Mouse (Mus musculus): ENCODE results near the gene Gm21973. TPM values are rescaled to one million over a fixed set of nuclear protein-coding genes. Genes with fewer than 3 reads are reported as not detected.

The Gm21973 gene
- polyA plus RNA-seq (2014; fragmentation: Nextera tagmentation; extraction: Ambion mirVana), result not detected in 2 replicates

GRCm38 (mm10) chr15:10325080-10325479, at the start of gene Gm21973:
Gm21973 (plus strand) TSS chr15:10325380.
- DNase-seq (ENCODE audit: low spot score) (no peak), ATAC-seq (ENCODE audit: low read depth) (no peak)
- no peak within 1 kb of the TSS for H3K27ac ChIP-seq (replicated peaks; ENCODE audit: low read depth, low read length)
- H3K36me3 ChIP-seq (ENCODE audit: control insufficient read depth, insufficient read depth, low read length), result no peaks in the 10 kb centered on the region
- no peaks in the 10 kb centered on the region for H3K4me1 ChIP-seq (ENCODE audit: control insufficient read depth, insufficient read depth, low read length)
- no peak within 1 kb of the TSS for H3K4me2 ChIP-seq (ENCODE audit: low read depth, low read length)
- 94% methylated on average over 2 of the region's 2 CpGs for WGBS
- H3K4me3 ChIP-seq (ENCODE audit: low read depth, low read length), result no peak within 1 kb of the TSS
- 0 out of 2 replicates have a peak, but pooled peaks cover 3% of the 10 kb centered on the region for H3K9me3 ChIP-seq (ENCODE audit: control insufficient read depth, low read length)
- H3K27me3 ChIP-seq (replicated peaks; ENCODE audit: control insufficient read depth, insufficient read depth, low read length), result no peaks in the 10 kb centered on the region
- H3K9ac ChIP-seq (ENCODE audit: low read depth, low read length), result no peak within 1 kb of the TSS

- H3K4me2 ChIP-seq (ENCODE audit: low read depth, low read length), result no peak overlapping the region
These were observed 48.8 kb upstream of the Gm21973 start for GRCm38 (mm10) chr15:10276386-10276785.

GRCm38 (mm10) chr15:10277461-10277860, 47.7 kb upstream of the Gm21973 start:
- no peak overlapping the region for H3K9ac ChIP-seq (ENCODE audit: low read depth, low read length)
- 75% methylated on average over 4 of the region's 4 CpGs for WGBS
- no peak overlapping the region for H3K27ac ChIP-seq (replicated peaks; ENCODE audit: low read depth, low read length)
- no peak overlapping the region for H3K4me3 ChIP-seq (ENCODE audit: low read depth, low read length)
- no peaks in the 10 kb centered on the region for H3K36me3 ChIP-seq (ENCODE audit: control insufficient read depth, insufficient read depth, low read length)
- DNase-seq (ENCODE audit: low spot score) (no peak), ATAC-seq (ENCODE audit: low read depth) (no peak)
- H3K27me3 ChIP-seq (replicated peaks; ENCODE audit: control insufficient read depth, insufficient read depth, low read length), result no peaks in the 10 kb centered on the region
- no peak overlapping the region for H3K4me2 ChIP-seq (ENCODE audit: low read depth, low read length)
- H3K4me1 ChIP-seq (ENCODE audit: control insufficient read depth, insufficient read depth, low read length), result no peaks in the 10 kb centered on the region
- H3K9me3 ChIP-seq (ENCODE audit: control insufficient read depth, low read length), result no peaks in the 10 kb centered on the region

More at GRCm38 (mm10) chr15:10276386-10276785, 48.8 kb upstream of the Gm21973 start:
- ATAC-seq (ENCODE audit: low read depth) (no peak), DNase-seq (ENCODE audit: low spot score) (no peak)
- Histone ChIP-seq H3K36me3 (ENCODE audit: control insufficient read depth, insufficient read depth, low read length) (no peaks in the 10 kb centered on the region), H3K4me3 (ENCODE audit: low read depth, low read length) (no peak overlapping the region), H3K27me3 (replicated peaks; ENCODE audit: control insufficient read depth, insufficient read depth, low read length) (no peaks in the 10 kb centered on the region), H3K9me3 (ENCODE audit: control insufficient read depth, low read length) (no peaks in the 10 kb centered on the region), H3K4me1 (ENCODE audit: control insufficient read depth, insufficient read depth, low read length) (no peaks in the 10 kb centered on the region), H3K9ac (ENCODE audit: low read depth, low read length) (no peak overlapping the region), H3K27ac (replicated peaks; ENCODE audit: low read depth, low read length) (no peak overlapping the region)

GRCm38 (mm10) chr15:10281546-10281945, 43.6 kb upstream of the Gm21973 start:
- 88% methylated on average over 5 of the region's 5 CpGs for WGBS
- H3K27me3 ChIP-seq (replicated peaks; ENCODE audit: control insufficient read depth, insufficient read depth, low read length), result no peaks in the 10 kb centered on the region
- ATAC-seq (ENCODE audit: low read depth) (no peak), DNase-seq (ENCODE audit: low spot score) (no peak)
- no peaks in the 10 kb centered on the region for H3K36me3 ChIP-seq (ENCODE audit: control insufficient read depth, insufficient read depth, low read length)
- no peak overlapping the region for H3K4me2 ChIP-seq (ENCODE audit: low read depth, low read length)
- H3K4me3 ChIP-seq (ENCODE audit: low read depth, low read length), result no peak overlapping the region
- H3K9ac ChIP-seq (ENCODE audit: low read depth, low read length), result no peak overlapping the region
- no peaks in the 10 kb centered on the region for H3K4me1 ChIP-seq (ENCODE audit: control insufficient read depth, insufficient read depth, low read length)
- no peak overlapping the region for H3K27ac ChIP-seq (replicated peaks; ENCODE audit: low read depth, low read length)
- no peaks in the 10 kb centered on the region for H3K9me3 ChIP-seq (ENCODE audit: control insufficient read depth, low read length)

- Histone ChIP-seq H3K4me3 (ENCODE audit: low read depth, low read length) (no peak overlapping the region), H3K9ac (ENCODE audit: low read depth, low read length) (no peak overlapping the region), H3K27me3 (replicated peaks; ENCODE audit: control insufficient read depth, insufficient read depth, low read length) (no peaks in the 10 kb centered on the region), H3K27ac (replicated peaks; ENCODE audit: low read depth, low read length) (no peak overlapping the region), H3K36me3 (ENCODE audit: control insufficient read depth, insufficient read depth, low read length) (no peaks in the 10 kb centered on the region), H3K9me3 (ENCODE audit: control insufficient read depth, low read length) (no peaks in the 10 kb centered on the region), H3K4me2 (ENCODE audit: low read depth, low read length) (no peak overlapping the region), H3K4me1 (ENCODE audit: control insufficient read depth, insufficient read depth, low read length) (no peaks in the 10 kb centered on the region)
- DNase-seq (ENCODE audit: low spot score) (no peak), ATAC-seq (ENCODE audit: low read depth) (no peak)
These were observed 41.5 kb upstream of the Gm21973 start for GRCm38 (mm10) chr15:10283661-10284060.

GRCm38 (mm10) chr15:10296570-10296969, 28.6 kb upstream of the Gm21973 start:
- DNase-seq (ENCODE audit: low spot score) (no peak), ATAC-seq (ENCODE audit: low read depth) (no peak)
- H3K4me3 ChIP-seq (ENCODE audit: low read depth, low read length), result no peak overlapping the region
- no peak overlapping the region for H3K4me2 ChIP-seq (ENCODE audit: low read depth, low read length)
- no peaks in the 10 kb centered on the region for H3K27me3 ChIP-seq (replicated peaks; ENCODE audit: control insufficient read depth, insufficient read depth, low read length)
- no peaks in the 10 kb centered on the region for H3K36me3 ChIP-seq (ENCODE audit: control insufficient read depth, insufficient read depth, low read length)
- no peak overlapping the region for H3K9ac ChIP-seq (ENCODE audit: low read depth, low read length)
- WGBS, result 100% methylated on average over 1 of the region's 1 CpGs
- H3K27ac ChIP-seq (replicated peaks; ENCODE audit: low read depth, low read length), result no peak overlapping the region
- H3K9me3 ChIP-seq (ENCODE audit: control insufficient read depth, low read length), result no peaks in the 10 kb centered on the region
- no peaks in the 10 kb centered on the region for H3K4me1 ChIP-seq (ENCODE audit: control insufficient read depth, insufficient read depth, low read length)

- Histone ChIP-seq H3K36me3 (ENCODE audit: control insufficient read depth, insufficient read depth, low read length) (no peaks in the 10 kb centered on the region), H3K27ac (replicated peaks; ENCODE audit: low read depth, low read length) (no peak overlapping the region), H3K4me1 (ENCODE audit: control insufficient read depth, insufficient read depth, low read length) (no peaks in the 10 kb centered on the region), H3K4me3 (ENCODE audit: low read depth, low read length) (no peak overlapping the region), H3K9me3 (ENCODE audit: control insufficient read depth, low read length) (no peaks in the 10 kb centered on the region), H3K9ac (ENCODE audit: low read depth, low read length) (no peak overlapping the region), H3K27me3 (replicated peaks; ENCODE audit: control insufficient read depth, insufficient read depth, low read length) (no peaks in the 10 kb centered on the region), H3K4me2 (ENCODE audit: low read depth, low read length) (no peak overlapping the region)
- ATAC-seq (ENCODE audit: low read depth) (no peak), DNase-seq (ENCODE audit: low spot score) (no peak)
- WGBS, result 79% methylated on average over 1 of the region's 1 CpGs
These were observed 27.1 kb upstream of the Gm21973 start for GRCm38 (mm10) chr15:10298058-10298457.

GRCm38 (mm10) chr15:10299467-10299866, 25.7 kb upstream of the Gm21973 start:
- Histone ChIP-seq H3K4me3 (ENCODE audit: low read depth, low read length) (no peak overlapping the region), H3K9me3 (ENCODE audit: control insufficient read depth, low read length) (no peaks in the 10 kb centered on the region), H3K27me3 (replicated peaks; ENCODE audit: control insufficient read depth, insufficient read depth, low read length) (no peaks in the 10 kb centered on the region), H3K36me3 (ENCODE audit: control insufficient read depth, insufficient read depth, low read length) (no peaks in the 10 kb centered on the region), H3K27ac (replicated peaks; ENCODE audit: low read depth, low read length) (no peak overlapping the region), H3K4me2 (ENCODE audit: low read depth, low read length) (no peak overlapping the region), H3K4me1 (ENCODE audit: control insufficient read depth, insufficient read depth, low read length) (no peaks in the 10 kb centered on the region), H3K9ac (ENCODE audit: low read depth, low read length) (no peak overlapping the region)
- no peak for ATAC-seq (ENCODE audit: low read depth)
- no peak for DNase-seq (ENCODE audit: low spot score)
- WGBS, result 83% methylated on average over 3 of the region's 3 CpGs

GRCm38 (mm10) chr15:10306461-10306860, 18.7 kb upstream of the Gm21973 start:
- DNase-seq (ENCODE audit: low spot score) (no peak), ATAC-seq (ENCODE audit: low read depth) (no peak)
- no peaks in the 10 kb centered on the region for H3K4me1 ChIP-seq (ENCODE audit: control insufficient read depth, insufficient read depth, low read length)
- no peaks in the 10 kb centered on the region for H3K9me3 ChIP-seq (ENCODE audit: control insufficient read depth, low read length)
- no peak overlapping the region for H3K4me3 ChIP-seq (ENCODE audit: low read depth, low read length)
- H3K27me3 ChIP-seq (replicated peaks; ENCODE audit: control insufficient read depth, insufficient read depth, low read length), result no peaks in the 10 kb centered on the region
- WGBS, result 88% methylated on average over 1 of the region's 1 CpGs
- H3K4me2 ChIP-seq (ENCODE audit: low read depth, low read length), result no peak overlapping the region
- H3K36me3 ChIP-seq (ENCODE audit: control insufficient read depth, insufficient read depth, low read length), result no peaks in the 10 kb centered on the region
- no peak overlapping the region for H3K27ac ChIP-seq (replicated peaks; ENCODE audit: low read depth, low read length)
- H3K9ac ChIP-seq (ENCODE audit: low read depth, low read length), result no peak overlapping the region

Data from embryonic facial prominence, embryonic 14.5 days (tissue).